Mouse (Mus musculus) G1E (cell line): ENCODE measurements around the gene Trip4.

Experiments used
- CTCF ChIP-seq: IDR thresholded peaks from 2 replicates; pipeline ENCODE4 v1.5.1; 2012; ENCODE audit warnings: low read depth, low read length, inconsistent platforms, mixed read lengths
- GATA1 ChIP-seq: IDR thresholded peaks from 2 replicates; pipeline ENCODE4 v1.6.1; 2012; ENCODE audit warnings: borderline replicate concordance, low read length, inconsistent platforms, mixed read lengths
- TAL1 ChIP-seq: conservative IDR thresholded peaks from 2 replicates; pipeline ENCODE4 v1.6.1; 2012; ENCODE audit warnings: low read depth, low read length, inconsistent platforms, mixed read lengths

- TF ChIP-seq CTCF (no peak), TAL1 (no peak), GATA1 (no peak)
Measured at GRCm38 (mm10) chr9:65829410-65829809, 79.2 kb downstream of the Trip4 start.
